ENCODE assay signal across 8 mouse cellular contexts in the genomic region with DNA sequence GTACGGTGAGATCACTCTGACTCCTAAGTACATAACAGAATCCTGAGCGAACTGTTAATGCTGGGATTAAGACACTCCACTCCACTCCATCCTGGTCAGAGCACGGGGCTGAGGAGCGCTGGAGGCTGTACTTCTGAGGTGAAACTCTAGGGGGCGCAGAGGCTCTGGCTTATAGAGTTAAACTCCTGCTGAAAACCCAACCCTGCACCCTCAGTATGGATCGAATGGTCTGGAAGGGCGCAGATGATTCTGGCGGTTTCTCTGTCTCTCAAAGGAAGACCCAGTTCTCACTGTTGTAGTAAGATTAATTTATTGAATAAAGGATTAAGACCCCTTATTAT. TPM values are rescaled to one million over a fixed set of nuclear protein-coding genes. Genes with fewer than 3 reads are reported as not detected.
DNase-seq lines count a peak whose midpoint lies in the region; ATAC-seq lines count a peak whose summit lies in the region.

No protein-coding gene starts in this region.

- peak; percentile 79 to 86 for ATAC-seq in hematopoietic stem cell, adult 5-6 weeks (replicated peaks in 1 of 2; ENCODE audit: insufficient read depth in 1 of 2, low FRiP score in 2 of 2, low TSS enrichment in 1 of 2, low read depth in 1 of 2, poor library complexity in 2 of 2, severe bottlenecking in 2 of 2)
- peak; percentile 83 for ATAC-seq in megakaryocyte-erythroid progenitor cell, adult 5-6 weeks (replicated peaks; ENCODE audit: low FRiP score, low TSS enrichment, poor library complexity, severe bottlenecking)

- peak; percentile 49 for DNase-seq in layer of hippocampus, adult 11-12 months (ENCODE audit: low spot score)
- DNase-seq in layer of hippocampus, adult 9-10 months (ENCODE audit: low spot score) = no peak
- peak; percentile 35 for DNase-seq in adrenal gland, adult 8-10 months
- DNase-seq in embryo, embryonic 9.5 days (ENCODE audit: extremely low spot score) = peak; percentile 66
- peak; percentile 22 to 65 for DNase-seq in layer of hippocampus, postnatal 25 days (ENCODE audit: extremely low spot score in 1 of 2, low spot score in 1 of 2)
- DNase-seq in testis, postnatal 14 days (ENCODE audit: low spot score) = peak; percentile 64

RNA-seq across cellular contexts. Expression of a gene that starts 8.1 kb away (rescaled TPM):
- 1 to 10 TPM; 3.0 to 4.5 (median 3.4) TPM for total RNA-seq in adrenal gland, adult 8-10 months (2022)
- total RNA-seq in hematopoietic stem cell, adult 5-6 weeks (2017) = 2.8 and 3.4 TPM in 2 replicates
- total RNA-seq in layer of hippocampus, postnatal 25 days (2021) = under 1 TPM in 1 of 2 experiments, not detected in 1; 0.42 TPM
- total RNA-seq in megakaryocyte-erythroid progenitor cell, adult 5-6 weeks (2014; fragmentation: Nextera tagmentation) = not detected in 2 replicates
- not detected in 2 replicates for total RNA-seq in megakaryocyte-erythroid progenitor cell, adult 5-6 weeks (2017)

RNA-seq across cellular contexts. Expression of a gene that starts 23.3 kb away (rescaled TPM):
- total RNA-seq in adrenal gland, adult 8-10 months (2022) = 1 to 10 TPM; 1.6 to 2.9 (median 2.1) TPM
- total RNA-seq in hematopoietic stem cell, adult 5-6 weeks (2017) = not detected in 2 replicates
- 1 to 10 TPM in 1 of 2 experiments, under 1 TPM in 1; 0.98 to 1.0 TPM for total RNA-seq in layer of hippocampus, postnatal 25 days (2021)
- 0.54 and 2.8 TPM in 2 replicates for total RNA-seq in megakaryocyte-erythroid progenitor cell, adult 5-6 weeks (2014; fragmentation: Nextera tagmentation)
- total RNA-seq in megakaryocyte-erythroid progenitor cell, adult 5-6 weeks (2017) = 0.15 and 3.8 TPM in 2 replicates

RNA-seq across cellular contexts. Expression of a gene that starts 27.9 kb away (rescaled TPM):
- 1 to 10 TPM in 2 of 4 experiments, under 1 TPM in 2; 0.83 to 1.2 (median 0.99) TPM for total RNA-seq in adrenal gland, adult 8-10 months (2022)
- total RNA-seq in hematopoietic stem cell, adult 5-6 weeks (2017) = 1.8 and 2.3 TPM in 2 replicates
- under 1 TPM; 0.19 to 0.52 TPM for total RNA-seq in layer of hippocampus, postnatal 25 days (2021)
- total RNA-seq in megakaryocyte-erythroid progenitor cell, adult 5-6 weeks (2014; fragmentation: Nextera tagmentation) = 0.67 and 1.1 TPM in 2 replicates
- 0.04 TPM in 1 of 2 replicates, not detected in the other for total RNA-seq in megakaryocyte-erythroid progenitor cell, adult 5-6 weeks (2017)

RNA-seq across cellular contexts. Expression of a gene that starts 28.6 kb away (rescaled TPM):
- total RNA-seq in adrenal gland, adult 8-10 months (2022) = under 1 TPM in 2 of 4 experiments, not detected in 2; 0.17 to 0.35 TPM
- total RNA-seq in hematopoietic stem cell, adult 5-6 weeks (2017) = 1.9 TPM in 2 replicates
- total RNA-seq in layer of hippocampus, postnatal 25 days (2021) = not detected
- not detected in 2 replicates for total RNA-seq in megakaryocyte-erythroid progenitor cell, adult 5-6 weeks (2014; fragmentation: Nextera tagmentation)
- not detected in 2 replicates for total RNA-seq in megakaryocyte-erythroid progenitor cell, adult 5-6 weeks (2017)

RNA-seq across cellular contexts. Expression of a gene that starts 39.8 kb away (rescaled TPM):
- 10 to 100 TPM; 46.1 to 54.7 (median 50.0) TPM for total RNA-seq in adrenal gland, adult 8-10 months (2022)
- total RNA-seq in hematopoietic stem cell, adult 5-6 weeks (2017) = 46.3 and 61.6 TPM in 2 replicates
- total RNA-seq in layer of hippocampus, postnatal 25 days (2021) = 10 to 100 TPM; 26.4 to 32.5 TPM
- 62.0 and 75.8 TPM in 2 replicates for total RNA-seq in megakaryocyte-erythroid progenitor cell, adult 5-6 weeks (2014; fragmentation: Nextera tagmentation)
- 61.6 and 90.5 TPM in 2 replicates for total RNA-seq in megakaryocyte-erythroid progenitor cell, adult 5-6 weeks (2017)
